In genomic region chr17:31870931-31871421, GRCm38 (mm10) we compare ENCODE assay signal across 9 mouse cellular contexts. TPM values are rescaled to one million over a fixed set of nuclear protein-coding genes. Genes with fewer than 3 reads are reported as not detected.
DNase-seq lines count a peak whose midpoint lies in the region; ATAC-seq and TF ChIP-seq lines count a peak whose summit lies in the region.
"Had no signal": no experiment of that assay in that cellular context is flagged by ENCODE, and none has a peak within 500 bp of the region (broad histone marks: within the 10 kb centered on the region; RNA-seq: fewer than 3 reads in every experiment).

No protein-coding gene starts in this region.

- TF ChIP-seq POLR2A in bone marrow, adult 2 months (IDR thresholded peaks at IDR 0.05; ENCODE audit: borderline replicate concordance, control insufficient read depth, low read depth, low read length) = no peak

- no peak overlapping the region for H3K27ac ChIP-seq in midbrain, embryonic 11.5 days (ENCODE audit: low read depth, low read length)
- no peak overlapping the region for H3K27ac ChIP-seq in midbrain, embryonic 15.5 days
- H3K27ac ChIP-seq in bone marrow, adult 2 months (ENCODE audit: control insufficient read depth, insufficient read depth, low read depth, low read length, poor library complexity) = peak overlapping the region; percentile 64
- no peak overlapping the region for H3K27ac ChIP-seq in heart, embryonic 16.5 days (ENCODE audit: low read length)

- ATAC-seq in midbrain, embryonic 11.5 days (ENCODE audit: low FRiP score) = no peak
- no peak for ATAC-seq in midbrain, embryonic 15.5 days (replicated peaks)
- ATAC-seq in heart, embryonic 16.5 days (replicated peaks; ENCODE audit: extremely low read depth, insufficient read depth, low FRiP score) = no peak
- 0 out of 2 replicates have a peak, but pooled peaks have one; percentile 12 for ATAC-seq in megakaryocyte-erythroid progenitor cell, adult 5-6 weeks (replicated peaks; ENCODE audit: low FRiP score, low TSS enrichment, poor library complexity, severe bottlenecking)

- peak; percentile 81 for DNase-seq in midbrain, embryonic 11.5 days (ENCODE audit: low spot score, missing footprints)
- no peak for DNase-seq in layer of hippocampus, adult 9-11 months
- no peak for DNase-seq in left cerebral cortex, adult 11 months (ENCODE audit: low spot score)
- no peak for DNase-seq in left cerebral cortex, postnatal 4 days

- intact Hi-C loops in left cerebral cortex, postnatal 4 days (cut with DNase I) = no loop called here

- H3K27me3 ChIP-seq in midbrain, embryonic 11.5 days (ENCODE audit: control insufficient read depth, insufficient read depth, low read length) = no peaks in the 10 kb centered on the region
- no peaks in the 10 kb centered on the region for H3K27me3 ChIP-seq in midbrain, embryonic 15.5 days (replicated peaks)
- H3K27me3 ChIP-seq in heart, embryonic 16.5 days (ENCODE audit: control insufficient read depth, insufficient read depth, low read length) = no peaks in the 10 kb centered on the region

- no peak overlapping the region for H3K9ac ChIP-seq in midbrain, embryonic 11.5 days (ENCODE audit: low read length)
- no peak overlapping the region for H3K9ac ChIP-seq in midbrain, embryonic 15.5 days
- H3K9ac ChIP-seq in heart, embryonic 16.5 days (ENCODE audit: low read length) = peak overlapping the region; percentile 38; the same call in 1 of the 2 replicates

- 23% methylated on average over 13 of the region's 13 CpGs for whole genome bisulfite sequencing in midbrain, embryonic 11.5 days
- WGBS in midbrain, embryonic 15.5 days = 19% methylated on average over 13 of the region's 13 CpGs
- 5% methylated on average over 13 of the region's 13 CpGs for WGBS in bone marrow, adult 2 months
- WGBS in heart, embryonic 16.5 days = 18% methylated on average over 13 of the region's 13 CpGs

- H3K4me2 ChIP-seq in midbrain, embryonic 11.5 days = no peak overlapping the region
- H3K4me2 ChIP-seq in midbrain, embryonic 15.5 days = no peak overlapping the region
- H3K4me2 ChIP-seq in heart, embryonic 16.5 days (ENCODE audit: low read depth, low read length) = peak overlapping the region; percentile 30

- H3K4me1 ChIP-seq in midbrain, embryonic 11.5 days (ENCODE audit: control insufficient read depth, insufficient read depth, low read length) = no peaks in the 10 kb centered on the region
- H3K4me1 ChIP-seq in midbrain, embryonic 15.5 days = no peaks in the 10 kb centered on the region
- peaks cover 10% of the 10 kb centered on the region for H3K4me1 ChIP-seq in bone marrow, adult 2 months (ENCODE audit: control insufficient read depth, insufficient read depth, low read length)
- peaks cover 10% of the 10 kb centered on the region for H3K4me1 ChIP-seq in heart, embryonic 16.5 days (ENCODE audit: control insufficient read depth, insufficient read depth, low read length)

- no peak overlapping the region for H3K4me3 ChIP-seq in midbrain, embryonic 11.5 days (ENCODE audit: low read depth, low read length)
- no peak overlapping the region for H3K4me3 ChIP-seq in midbrain, embryonic 15.5 days
- H3K4me3 ChIP-seq in bone marrow, adult 2 months (replicated peaks; ENCODE audit: control insufficient read depth, low read depth, low read length) = no peak overlapping the region
- no peak overlapping the region for H3K4me3 ChIP-seq in heart, embryonic 16.5 days (ENCODE audit: low read length)
- H3K4me3 ChIP-seq: myocyte had no signal

- TF ChIP-seq CTCF in bone marrow, adult 2 months (IDR thresholded peaks at IDR 0.05; ENCODE audit: control insufficient read depth, insufficient read depth, low read length) = no peak

- no peaks in the 10 kb centered on the region for H3K9me3 ChIP-seq in midbrain, embryonic 11.5 days (ENCODE audit: control insufficient read depth, low read length)
- H3K9me3 ChIP-seq in midbrain, embryonic 15.5 days = no peaks in the 10 kb centered on the region
- no peaks in the 10 kb centered on the region for H3K9me3 ChIP-seq in heart, embryonic 16.5 days (replicated peaks; ENCODE audit: control insufficient read depth, low read length)

- no peaks in the 10 kb centered on the region for H3K36me3 ChIP-seq in midbrain, embryonic 11.5 days (ENCODE audit: control insufficient read depth, insufficient read depth, low read length)
- no peaks in the 10 kb centered on the region for H3K36me3 ChIP-seq in midbrain, embryonic 15.5 days (replicated peaks)
- H3K36me3 ChIP-seq in heart, embryonic 16.5 days (ENCODE audit: control insufficient read depth, insufficient read depth) = no peaks in the 10 kb centered on the region

RNA-seq across cellular contexts. Expression of gene Sik1, which starts 15.4 kb away (rescaled TPM):
- 8.9 and 14.0 TPM in 2 replicates for polyA plus RNA-seq in midbrain, embryonic 11.5 days (2014; fragmentation: Nextera tagmentation; extraction: Ambion mirVana)
- 22.9 and 25.5 TPM in 2 replicates for polyA plus RNA-seq in midbrain, embryonic 15.5 days (2015; fragmentation: Nextera tagmentation; extraction: Ambion mirVana)
- polyA plus RNA-seq in bone marrow, adult 2 months (2011; ENCODE audit: insufficient read depth, insufficient read length, low replicate concordance, missing spikeins) = 24.1 and 42.9 TPM in 2 replicates
- polyA plus RNA-seq in heart, embryonic 16.5 days (2015; fragmentation: Nextera tagmentation; extraction: Ambion mirVana) = 13.0 and 18.6 TPM in 2 replicates
- 4.1 and 10.3 TPM in 2 replicates for total RNA-seq in megakaryocyte-erythroid progenitor cell, adult 5-6 weeks (2014; fragmentation: Nextera tagmentation)
- total RNA-seq in megakaryocyte-erythroid progenitor cell, adult 5-6 weeks (2017) = 9.6 and 14.4 TPM in 2 replicates
- 10 to 100 TPM; 34.7 to 39.7 TPM for total RNA-seq in left cerebral cortex, postnatal 4 days (2021)
